Mouse (Mus musculus): ENCODE results near the gene Slc17a8.

DNA sequence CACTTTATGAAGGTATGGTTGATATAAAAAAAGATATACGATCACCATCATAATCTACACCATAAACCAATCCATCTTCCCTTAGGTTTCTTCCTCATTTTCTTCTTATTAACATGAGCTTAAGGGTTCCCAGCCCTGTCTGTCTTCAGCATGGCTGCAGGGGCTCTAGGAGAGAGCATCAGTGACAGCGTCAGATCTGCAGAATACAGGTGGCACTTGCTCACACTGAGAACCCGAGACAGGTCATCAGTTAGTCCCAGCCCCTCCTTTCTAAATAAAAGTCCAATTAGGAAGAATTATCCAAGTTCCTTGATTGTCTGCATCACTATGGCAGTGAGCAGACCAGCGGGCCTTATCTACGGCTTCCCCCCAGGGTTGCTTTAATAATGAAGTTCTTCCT is 88.6 kb downstream of the Slc17a8 start:
- TF ChIP-seq HCFC1 (IDR thresholded peaks at IDR 0.05; ENCODE audit: borderline replicate concordance, insufficient read depth, low read length), result no peak
- no peak for TF ChIP-seq CHD2 (IDR thresholded peaks at IDR 0.05; ENCODE audit: low read depth, low read length)
- TF ChIP-seq ZNF384 (IDR thresholded peaks at IDR 0.05; ENCODE audit: low read depth, low read length), result no peak
- TF ChIP-seq ZC3H11A (IDR thresholded peaks at IDR 0.05; ENCODE audit: borderline replicate concordance, low read depth, low read length), result no peak
